Mouse (Mus musculus) spleen, adult 2 months (tissue): ENCODE data around the gene C2.

ENCODE experiments used
- CTCF ChIP-seq: fragments of 200-500 bp; IDR thresholded peaks from 2 replicates; pipeline ENCODE4 v1.5.1; 2011; ENCODE audit warnings: mild to moderate bottlenecking, inconsistent platforms; ENCODE audit not compliant: insufficient read depth, insufficient read length, insufficient replicate concordance; ENCODE audit errors: extremely low read depth
- POLR2A ChIP-seq: fragments of 200-500 bp; IDR thresholded peaks from 2 replicates; pipeline ENCODE4 v1.6.1; 2011; ENCODE audit warnings: low read depth, low read length, inconsistent platforms

GRCm38 (mm10) chr17:34883332-34883731 is 14.7 kb downstream of the C2 start:
- TF ChIP-seq POLR2A, result no peak
- no peak for TF ChIP-seq CTCF
